Mouse (Mus musculus): ENCODE data around the gene Gm49368. TPM values are rescaled to one million over a fixed set of nuclear protein-coding genes. Genes with fewer than 3 reads are reported as not detected.
"Not testable (repeated sequence)": the region's sequence is repeated elsewhere in the genome, so short reads cannot be mapped to it uniquely, and the experiment has no call there.

The Gm49368 gene
- polyA plus RNA-seq, 1 experiment from 2014 or later: not detected

DNA sequence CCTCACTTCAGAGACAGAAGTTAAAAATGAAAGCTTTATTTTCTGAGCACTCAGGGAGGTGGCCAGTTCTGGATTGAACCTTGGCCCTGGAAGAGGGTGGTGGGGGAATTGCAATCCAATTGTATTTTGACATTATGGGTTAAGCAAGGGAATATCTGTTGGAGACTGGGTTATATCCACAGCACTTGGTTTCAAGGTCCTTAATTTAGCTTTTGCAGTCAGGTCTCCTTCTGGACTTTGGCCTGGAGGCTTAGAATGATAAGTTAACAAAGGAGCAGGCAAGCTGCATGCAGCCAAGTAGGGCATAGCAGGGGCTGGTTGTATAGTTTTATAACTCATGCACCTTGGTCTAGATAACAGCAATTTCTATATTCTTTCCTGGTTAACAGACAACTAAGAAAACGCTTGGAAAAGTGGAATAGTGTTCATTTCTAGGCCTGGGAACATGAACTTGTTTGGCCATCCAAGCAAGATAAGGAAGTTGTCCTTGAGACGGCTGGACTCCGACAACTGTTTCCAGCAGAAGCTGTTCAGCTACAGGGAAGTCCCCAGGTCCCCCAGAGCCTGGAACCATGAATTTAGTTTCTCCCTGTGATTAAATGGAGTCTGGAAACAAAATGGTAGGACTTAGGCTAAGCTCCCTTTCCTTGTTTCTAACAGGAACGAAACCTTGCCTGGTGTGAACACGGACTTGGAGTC is 30.0 kb upstream of the Gm49368 start:
- no peak for ATAC-seq (ENCODE audit: low FRiP score)
- Histone ChIP-seq H3K9ac (replicated peaks) (no peak overlapping the region), H3K9me3 (replicated peaks) (no peaks in the 10 kb centered on the region), H3K27ac (replicated peaks) (no peak overlapping the region), H3K4me1 (no peaks in the 10 kb centered on the region), H3K27me3 (replicated peaks) (no peaks in the 10 kb centered on the region), H3K36me3 (no peaks in the 10 kb centered on the region), H3K4me2 (no peak overlapping the region), H3K4me3 (replicated peaks) (no peak overlapping the region)
- 90% methylated on average over 5 of the region's 5 CpGs for WGBS

GRCm38 (mm10) chr7:128032989-128033293 is 29.5 kb upstream of the Gm49368 start:
- no peak overlapping the region for H3K4me3 ChIP-seq (replicated peaks)
- no peak overlapping the region for H3K27ac ChIP-seq (replicated peaks)
- H3K4me2 ChIP-seq: no peak overlapping the region
- H3K9ac ChIP-seq (replicated peaks): no peak overlapping the region
- no peaks in the 10 kb centered on the region for H3K9me3 ChIP-seq (replicated peaks)
- no peaks in the 10 kb centered on the region for H3K4me1 ChIP-seq
- no peaks in the 10 kb centered on the region for H3K27me3 ChIP-seq (replicated peaks)
- 93% methylated on average over 3 of the region's 3 CpGs for WGBS
- no peaks in the 10 kb centered on the region for H3K36me3 ChIP-seq
- ATAC-seq (ENCODE audit: low FRiP score): no peak

GRCm38 (mm10) chr7:128033616-128034015 is 28.9 kb upstream of the Gm49368 start:
- Histone ChIP-seq H3K9ac (replicated peaks) (no peak overlapping the region), H3K27ac (replicated peaks) (no peak overlapping the region), H3K4me3 (replicated peaks) (no peak overlapping the region), H3K36me3 (no peaks in the 10 kb centered on the region), H3K27me3 (replicated peaks) (no peaks in the 10 kb centered on the region), H3K9me3 (replicated peaks) (no peaks in the 10 kb centered on the region), H3K4me2 (no peak overlapping the region), H3K4me1 (no peaks in the 10 kb centered on the region)
- 93% methylated on average over 4 of the region's 4 CpGs for WGBS
- no peak for ATAC-seq (ENCODE audit: low FRiP score)

DNA sequence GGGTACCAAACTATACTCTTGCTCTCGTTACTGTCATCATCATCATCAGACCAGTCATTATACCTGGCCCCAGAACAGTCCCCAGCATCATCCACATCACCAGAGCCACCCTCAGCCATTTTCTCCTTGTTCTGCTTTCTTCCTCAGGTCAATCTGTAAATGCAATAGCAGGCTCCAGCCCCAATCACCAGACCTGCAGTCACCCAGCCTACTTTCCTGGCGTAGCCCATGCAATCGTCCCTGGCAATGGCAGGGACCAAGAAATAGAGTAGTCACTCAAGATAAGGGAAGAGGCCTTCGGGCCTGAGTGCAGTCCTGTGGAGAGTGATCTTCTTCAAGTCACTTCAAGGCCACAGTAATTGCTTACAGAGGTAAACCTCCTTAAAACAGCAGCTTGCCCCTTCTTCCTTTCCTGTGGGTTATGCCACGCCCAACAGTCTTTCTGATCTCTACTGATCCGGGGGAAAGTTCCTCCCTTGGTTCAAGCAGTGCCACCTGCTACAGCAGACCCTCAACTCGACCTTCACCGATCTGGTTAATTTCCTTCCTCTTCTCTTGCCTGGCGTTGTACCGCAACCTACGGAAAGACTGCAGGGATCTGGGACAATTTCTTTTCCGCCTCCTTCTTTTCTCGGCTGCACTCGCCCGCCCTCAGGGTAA is 20.2 kb upstream of the Gm49368 start:
- H3K9me3 ChIP-seq (replicated peaks); H3K36me3 ChIP-seq; H3K27ac ChIP-seq (replicated peaks); H3K9ac ChIP-seq (replicated peaks); H3K4me1 ChIP-seq; H3K27me3 ChIP-seq (replicated peaks); H3K4me2 ChIP-seq; ATAC-seq (ENCODE audit: low FRiP score); H3K4me3 ChIP-seq (replicated peaks): not testable (repeated sequence)
- WGBS: 80% methylated on average over 15 of the region's 15 CpGs

DNA sequence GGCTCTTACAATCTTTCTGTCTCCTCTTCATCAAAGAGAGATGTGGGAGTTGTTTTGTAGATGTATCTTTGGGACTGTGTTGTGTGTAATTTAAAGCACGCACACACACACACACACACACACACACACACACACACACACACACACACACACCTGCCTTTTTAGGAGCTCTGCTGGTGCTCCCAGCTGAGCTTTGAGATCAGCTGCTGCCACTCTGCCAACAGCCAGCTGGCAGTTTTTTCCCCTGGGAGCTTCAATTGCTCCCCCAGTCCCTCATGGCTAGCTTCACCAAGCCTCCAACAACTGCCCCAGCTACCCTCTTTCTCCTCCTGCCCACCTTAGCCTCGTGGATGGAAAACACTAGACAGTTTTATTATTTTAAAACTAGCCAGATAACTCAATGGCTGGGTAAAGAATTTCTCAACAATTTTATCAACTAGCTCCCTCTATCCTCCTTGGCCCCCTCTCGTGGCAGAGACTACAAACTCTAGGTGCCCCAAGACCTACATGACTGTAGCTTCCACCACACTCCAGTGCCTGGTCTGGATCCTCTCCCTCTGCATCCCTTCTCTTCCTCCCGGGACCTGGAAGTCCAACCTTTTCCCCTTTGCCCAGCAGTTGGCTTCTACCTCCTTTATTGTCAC is 18.2 kb upstream of the Gm49368 start:
- Histone ChIP-seq H3K4me3 (replicated peaks) (no peak overlapping the region), H3K27me3 (replicated peaks) (no peaks in the 10 kb centered on the region), H3K9ac (replicated peaks) (no peak overlapping the region), H3K27ac (replicated peaks) (no peak overlapping the region), H3K9me3 (replicated peaks) (no peaks in the 10 kb centered on the region), H3K4me2 (no peak overlapping the region), H3K4me1 (no peaks in the 10 kb centered on the region), H3K36me3 (no peaks in the 10 kb centered on the region)
- 81% methylated on average over 4 of the region's 4 CpGs for WGBS
- no peak for ATAC-seq (ENCODE audit: low FRiP score)

DNA sequence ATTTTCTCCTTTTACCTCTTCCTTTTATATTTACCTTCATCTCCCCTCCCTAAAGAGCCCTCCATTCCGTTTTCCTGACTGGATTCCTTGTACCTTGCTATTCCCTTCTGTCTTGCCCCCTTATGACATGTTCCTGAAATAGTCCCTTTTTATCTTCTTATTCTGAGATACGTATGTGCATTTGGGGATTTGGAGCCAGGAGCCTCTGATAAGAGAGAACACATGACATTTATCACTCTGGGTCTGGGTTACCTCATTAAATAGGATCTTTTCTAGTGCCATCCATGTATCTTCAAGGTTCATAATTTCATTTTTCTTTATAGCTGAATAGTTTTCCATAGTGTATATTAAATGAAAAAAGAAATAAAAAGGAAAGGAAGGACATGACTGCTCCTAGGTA is 16.8 kb upstream of the Gm49368 start:
- no peak for ATAC-seq (ENCODE audit: low FRiP score)
- Histone ChIP-seq H3K9ac (replicated peaks) (no peak overlapping the region), H3K9me3 (replicated peaks) (no peaks in the 10 kb centered on the region), H3K4me3 (replicated peaks) (no peak overlapping the region), H3K4me2 (no peak overlapping the region), H3K36me3 (no peaks in the 10 kb centered on the region), H3K27ac (replicated peaks) (no peak overlapping the region), H3K27me3 (replicated peaks) (no peaks in the 10 kb centered on the region), H3K4me1 (no peaks in the 10 kb centered on the region)
- WGBS: 72% methylated on average over 2 of the region's 2 CpGs

DNA sequence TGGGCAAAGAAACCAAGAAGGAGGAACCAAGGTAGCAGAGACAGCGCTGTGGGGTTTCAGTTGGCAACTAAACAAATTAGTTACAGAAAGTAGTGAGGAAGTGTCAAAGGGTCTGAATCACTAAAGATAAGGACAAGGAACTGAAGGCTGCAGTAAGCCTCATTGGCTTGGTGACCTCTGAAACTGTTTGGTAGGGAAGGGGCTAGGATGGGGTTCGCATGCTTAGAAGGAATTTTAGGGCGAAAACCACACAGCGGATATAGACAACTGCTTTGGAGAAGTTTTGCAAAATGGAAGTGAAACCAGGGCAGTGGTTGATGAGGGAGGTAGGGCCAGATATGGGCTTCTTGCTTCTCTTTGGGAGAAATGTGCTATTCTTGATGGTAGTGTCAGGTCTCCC is 13.7 kb upstream of the Gm49368 start:
- no peak overlapping the region for H3K9ac ChIP-seq (replicated peaks)
- H3K36me3 ChIP-seq: no peaks in the 10 kb centered on the region
- no peak overlapping the region for H3K27ac ChIP-seq (replicated peaks)
- H3K9me3 ChIP-seq (replicated peaks): no peaks in the 10 kb centered on the region
- no peak overlapping the region for H3K4me3 ChIP-seq (replicated peaks)
- no peak overlapping the region for H3K4me2 ChIP-seq
- WGBS: 93% methylated on average over 4 of the region's 4 CpGs
- no peaks in the 10 kb centered on the region for H3K27me3 ChIP-seq (replicated peaks)
- no peak for ATAC-seq (ENCODE audit: low FRiP score)
- no peaks in the 10 kb centered on the region for H3K4me1 ChIP-seq

DNA sequence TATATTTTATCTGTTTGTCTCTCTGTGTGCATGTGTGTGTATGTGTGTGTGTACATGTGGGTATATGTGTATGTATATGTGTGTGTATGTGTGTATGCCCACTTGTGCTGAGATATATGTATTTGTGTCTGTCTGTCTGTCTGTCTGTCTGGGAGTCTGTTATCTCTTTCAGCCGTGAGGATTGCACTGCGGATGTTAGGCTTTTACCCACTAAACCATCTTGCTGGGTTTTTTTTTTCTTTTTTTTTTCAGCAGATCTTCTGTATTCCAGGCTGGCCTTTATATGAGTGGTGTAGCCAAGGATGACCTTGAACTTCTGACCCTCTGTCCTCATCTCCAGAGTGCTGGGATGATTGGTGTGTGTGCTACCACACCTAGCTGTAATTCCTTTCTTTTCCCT is 13.2 kb upstream of the Gm49368 start:
- H3K9ac ChIP-seq (replicated peaks): no peak overlapping the region
- H3K9me3 ChIP-seq (replicated peaks): no peaks in the 10 kb centered on the region
- 88% methylated on average over 2 of the region's 2 CpGs for WGBS
- ATAC-seq (ENCODE audit: low FRiP score): no peak
- H3K4me1 ChIP-seq: no peaks in the 10 kb centered on the region
- no peaks in the 10 kb centered on the region for H3K27me3 ChIP-seq (replicated peaks)
- H3K36me3 ChIP-seq: no peaks in the 10 kb centered on the region
- H3K4me3 ChIP-seq (replicated peaks): no peak overlapping the region
- H3K4me2 ChIP-seq: no peak overlapping the region
- H3K27ac ChIP-seq (replicated peaks): no peak overlapping the region

GRCm38 (mm10) chr7:128050739-128051138 is 11.7 kb upstream of the Gm49368 start:
- no peaks in the 10 kb centered on the region for H3K4me1 ChIP-seq
- H3K27ac ChIP-seq (replicated peaks): no peak overlapping the region
- WGBS: 70% methylated on average over 4 of the region's 4 CpGs
- no peaks in the 10 kb centered on the region for H3K27me3 ChIP-seq (replicated peaks)
- no peaks in the 10 kb centered on the region for H3K9me3 ChIP-seq (replicated peaks)
- ATAC-seq (ENCODE audit: low FRiP score): no peak
- H3K9ac ChIP-seq (replicated peaks): no peak overlapping the region
- no peak overlapping the region for H3K4me3 ChIP-seq (replicated peaks)
- H3K36me3 ChIP-seq: no peaks in the 10 kb centered on the region
- no peak overlapping the region for H3K4me2 ChIP-seq

DNA sequence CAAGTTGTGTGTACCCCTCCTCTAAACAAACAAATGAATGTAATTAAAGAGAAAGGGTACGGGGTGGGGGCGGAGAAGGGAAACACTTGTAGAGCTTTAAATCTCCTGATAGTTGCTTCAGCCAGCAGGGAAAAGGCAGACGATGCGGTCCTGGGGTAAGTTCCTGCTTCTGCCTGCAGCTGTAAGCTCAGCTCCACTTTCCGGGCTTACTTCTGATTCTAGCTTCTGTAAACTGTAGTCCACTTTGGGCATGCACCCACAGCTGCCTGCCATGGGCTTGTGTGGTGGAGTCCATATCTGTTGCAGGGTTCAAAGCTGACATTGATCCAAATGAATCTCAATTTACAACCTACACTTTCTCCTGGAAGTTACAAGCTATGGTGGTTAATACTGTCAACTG is 9.4 kb upstream of the Gm49368 start:
- no peak for ATAC-seq (ENCODE audit: low FRiP score)
- Histone ChIP-seq H3K36me3 (no peaks in the 10 kb centered on the region), H3K27ac (replicated peaks) (no peak overlapping the region), H3K4me3 (replicated peaks) (no peak overlapping the region), H3K4me2 (no peak overlapping the region), H3K27me3 (replicated peaks) (no peaks in the 10 kb centered on the region), H3K9me3 (replicated peaks) (no peaks in the 10 kb centered on the region), H3K4me1 (no peaks in the 10 kb centered on the region), H3K9ac (replicated peaks) (no peak overlapping the region)
- 76% methylated on average over 5 of the region's 5 CpGs for WGBS

GRCm38 (mm10) chr7:128056917-128057444 is 5.5 kb upstream of the Gm49368 start:
- Histone ChIP-seq H3K4me3 (replicated peaks) (no peak overlapping the region), H3K27me3 (replicated peaks) (no peaks in the 10 kb centered on the region), H3K9ac (replicated peaks) (no peak overlapping the region), H3K4me2 (no peak overlapping the region), H3K4me1 (no peaks in the 10 kb centered on the region), H3K36me3 (no peaks in the 10 kb centered on the region), H3K27ac (replicated peaks) (no peak overlapping the region), H3K9me3 (replicated peaks) (no peaks in the 10 kb centered on the region)
- 78% methylated on average over 3 of the region's 3 CpGs for WGBS
- no peak for ATAC-seq (ENCODE audit: low FRiP score)

DNA sequence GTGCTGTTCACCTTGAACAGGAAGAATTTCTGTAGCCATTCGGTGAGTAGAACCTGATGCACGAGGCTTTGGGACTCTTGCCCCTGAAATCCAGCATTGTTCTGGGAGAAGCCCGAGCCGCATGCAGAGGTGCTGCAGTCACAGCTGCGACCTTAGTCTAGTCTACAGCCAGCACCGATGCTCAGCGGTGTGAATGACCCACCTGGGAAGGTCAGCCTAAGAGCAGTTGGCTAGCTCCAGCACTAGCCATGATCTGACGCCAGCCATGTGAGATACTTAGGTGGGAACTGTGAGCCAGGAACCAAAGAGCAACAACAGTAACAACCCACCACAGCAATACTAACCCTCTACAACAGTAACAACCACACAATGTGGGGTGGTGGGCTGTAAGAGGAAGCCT is 4.6 kb upstream of the Gm49368 start:
- H3K9me3 ChIP-seq (replicated peaks): no peaks in the 10 kb centered on the region
- no peak overlapping the region for H3K9ac ChIP-seq (replicated peaks)
- no peaks in the 10 kb centered on the region for H3K4me1 ChIP-seq
- no peaks in the 10 kb centered on the region for H3K27me3 ChIP-seq (replicated peaks)
- no peak overlapping the region for H3K27ac ChIP-seq (replicated peaks)
- no peaks in the 10 kb centered on the region for H3K36me3 ChIP-seq
- 83% methylated on average over 8 of the region's 8 CpGs for whole genome bisulfite sequencing
- ATAC-seq (ENCODE audit: low FRiP score): no peak
- no peak overlapping the region for H3K4me3 ChIP-seq (replicated peaks)
- H3K4me2 ChIP-seq: no peak overlapping the region

Data from neural tube, embryonic 15.5 days (tissue).